Mouse (Mus musculus) heart, embryonic 16.5 days (tissue): ENCODE measurements around the gene Ankrd60. TPM values are rescaled to one million over a fixed set of nuclear protein-coding genes. Genes with fewer than 3 reads are reported as not detected.

ENCODE experiments used
- ATAC-seq: fragments of 200-750 bp; cut with Nextera tagmentation; replicated peaks from 2 replicates; pipeline ENCODE4 v1.8.0; 2017; ENCODE audit warnings: moderate number of reproducible peaks; ENCODE audit not compliant: insufficient read depth, low FRiP score; ENCODE audit errors: extremely low read depth
- H3K27ac ChIP-seq: fragments of 300-500 bp; sonication (generic); 2 replicates; pipeline ENCODE4 v1.5.1; 2014; ENCODE audit warnings: mild to moderate bottlenecking, low read length, control low read depth, moderate library complexity
- H3K27me3 ChIP-seq: fragments of 300-500 bp; sonication (generic); 2 replicates; pipeline ENCODE4 v1.6.1; 2014; ENCODE audit warnings: low read length, mixed read lengths; ENCODE audit not compliant: control insufficient read depth, insufficient read depth
- H3K36me3 ChIP-seq: fragments of 300-500 bp; sonication (generic); 2 replicates; pipeline ENCODE4 v1.6.1; 2014; ENCODE audit not compliant: control insufficient read depth, insufficient read depth
- H3K4me1 ChIP-seq: fragments of 300-500 bp; sonication (generic); 2 replicates; pipeline ENCODE4 v1.6.1; 2014; ENCODE audit warnings: low read length, mixed read lengths; ENCODE audit not compliant: control insufficient read depth, insufficient read depth
- H3K4me2 ChIP-seq: fragments of 300-500 bp; sonication (generic); 2 replicates; pipeline ENCODE4 v1.6.1; 2014; ENCODE audit warnings: low read depth, mild to moderate bottlenecking, control low read depth, low read length
- H3K4me3 ChIP-seq: fragments of 300-500 bp; sonication (generic); 2 replicates; pipeline ENCODE4 v1.5.1; 2014; ENCODE audit warnings: mild to moderate bottlenecking, control low read depth, low read length
- H3K9ac ChIP-seq: fragments of 300-500 bp; sonication (generic); 2 replicates; pipeline ENCODE4 v1.6.1; 2014; ENCODE audit warnings: low read length, control low read depth
- H3K9me3 ChIP-seq: fragments of 300-500 bp; sonication (generic); replicated peaks from 2 replicates; pipeline ENCODE4 v1.6.1; 2016; ENCODE audit warnings: low read length; ENCODE audit not compliant: control insufficient read depth
- WGBS: fragments of 180-500 bp; shearing (Covaris S2); extraction: QIAGEN DNeasy Blood & Tissue Kit; methylation state at CpG from one replicate; pipeline ENCODE4 v1.1.7; 2014; 5-methylcytosine and 5-hydroxymethylcytosine counted together
- polyA plus RNA-seq: library from polyadenylated mRNA; unstranded; fragments of >200 nt; fragmentation: Nextera tagmentation; extraction: Ambion mirVana; gene quantifications from 2 replicates; pipeline ENCODE4 v1.2.1, GENCODE M21; 2015

The Ankrd60 gene
- polyA plus RNA-seq, 1 experiment from 2014 or later: not detected

- Histone ChIP-seq H3K27me3 (no peaks in the 10 kb centered on the region), H3K9me3 (no peaks in the 10 kb centered on the region), H3K4me2 (no peak overlapping the region), H3K9ac (no peak overlapping the region), H3K36me3 (no peaks in the 10 kb centered on the region), H3K4me1 (no peaks in the 10 kb centered on the region), H3K27ac (no peak overlapping the region), H3K4me3 (no peak overlapping the region)
- ATAC-seq: no peak
- 31% methylated on average over 15 of the region's 15 CpGs for WGBS
Observed at GRCm38 (mm10) chr2:173539781-173540180, 38.4 kb downstream of the Ankrd60 start.

- Histone ChIP-seq H3K36me3 (no peaks in the 10 kb centered on the region), H3K4me3 (no peak overlapping the region), H3K4me2 (no peak overlapping the region), H3K9me3 (no peaks in the 10 kb centered on the region), H3K27ac (no peak overlapping the region), H3K4me1 (no peaks in the 10 kb centered on the region), H3K9ac (no peak overlapping the region), H3K27me3 (no peaks in the 10 kb centered on the region)
- no peak for ATAC-seq
- 82% methylated on average over 9 of the region's 9 CpGs for WGBS
Observed at GRCm38 (mm10) chr2:173535886-173536285, 42.3 kb downstream of the Ankrd60 start.

- Histone ChIP-seq H3K9ac (no peak overlapping the region), H3K36me3 (no peaks in the 10 kb centered on the region), H3K27me3 (no peaks in the 10 kb centered on the region), H3K4me1 (no peaks in the 10 kb centered on the region), H3K9me3 (no peaks in the 10 kb centered on the region), H3K4me3 (no peak overlapping the region), H3K4me2 (no peak overlapping the region), H3K27ac (no peak overlapping the region)
- ATAC-seq: no peak
- WGBS: 87% methylated on average over 18 of the region's 18 CpGs
Observed at GRCm38 (mm10) chr2:173535390-173535789, 42.8 kb downstream of the Ankrd60 start.

GRCm38 (mm10) chr2:173534581-173534980 lies 43.6 kb downstream of the Ankrd60 start:
- no peak overlapping the region for H3K4me2 ChIP-seq
- no peaks in the 10 kb centered on the region for H3K9me3 ChIP-seq
- whole genome bisulfite sequencing: 59% methylated on average over 7 of the region's 7 CpGs
- 0 out of 2 replicates have a peak, but pooled peaks have one; percentile 38 for ATAC-seq
- peaks cover 2% of the 10 kb centered on the region; the same call in 1 of the 2 replicates for H3K27me3 ChIP-seq
- no peaks in the 10 kb centered on the region for H3K4me1 ChIP-seq
- H3K27ac ChIP-seq: no peak overlapping the region
- no peak overlapping the region for H3K9ac ChIP-seq
- no peak overlapping the region for H3K4me3 ChIP-seq
- H3K36me3 ChIP-seq: no peaks in the 10 kb centered on the region

GRCm38 (mm10) chr2:173532711-173533462 lies 45.3 kb downstream of the Ankrd60 start:
- H3K36me3 ChIP-seq: no peaks in the 10 kb centered on the region
- no peaks in the 10 kb centered on the region for H3K4me1 ChIP-seq
- H3K27ac ChIP-seq: no peak overlapping the region
- no peaks in the 10 kb centered on the region for H3K9me3 ChIP-seq
- 71% methylated on average over 15 of the region's 15 CpGs for WGBS
- H3K9ac ChIP-seq: no peak overlapping the region
- no peak for ATAC-seq
- H3K4me2 ChIP-seq: no peak overlapping the region
- no peak overlapping the region for H3K4me3 ChIP-seq
- H3K27me3 ChIP-seq: peaks cover 2% of the 10 kb centered on the region

- H3K36me3 ChIP-seq: no peaks in the 10 kb centered on the region
- no peak overlapping the region for H3K4me3 ChIP-seq
- ATAC-seq: no peak
- no peak overlapping the region for H3K4me2 ChIP-seq
- no peak overlapping the region for H3K9ac ChIP-seq
- H3K9me3 ChIP-seq: no peaks in the 10 kb centered on the region
- H3K27me3 ChIP-seq: peaks cover 2% of the 10 kb centered on the region
- no peaks in the 10 kb centered on the region for H3K4me1 ChIP-seq
- WGBS: 77% methylated on average over 3 of the region's 3 CpGs
- no peak overlapping the region for H3K27ac ChIP-seq
Observed at GRCm38 (mm10) chr2:173528493-173528892, 49.7 kb downstream of the Ankrd60 start.

- no peak within 1 kb of the TSS for H3K9ac ChIP-seq
- H3K27me3 ChIP-seq: no peaks in the 10 kb centered on the region
- H3K9me3 ChIP-seq: no peaks in the 10 kb centered on the region
- H3K4me1 ChIP-seq: no peaks in the 10 kb centered on the region
- H3K4me2 ChIP-seq: no peak within 1 kb of the TSS
- no peak within 1 kb of the TSS for H3K4me3 ChIP-seq
- 85% methylated on average over 18 of the region's 18 CpGs for WGBS
- no peaks in the 10 kb centered on the region for H3K36me3 ChIP-seq
- no peak for ATAC-seq
- no peak within 1 kb of the TSS for H3K27ac ChIP-seq
Observed at GRCm38 (mm10) chr2:173522376-173522775, 55.8 kb downstream of the Ankrd60 start, which contains the start of gene 1700021F07Rik. 1700021F07Rik (plus strand) TSS chr2:173522586.

Other genes with a start within 250 kb of the Ankrd60 start
- gene 1700021F07Rik, start 55.8 kb downstream of the Ankrd60 start, polyA plus RNA-seq: not detected in 2 replicates
- 32.0 and 34.2 TPM in 2 replicates for gene Rab22a, start 81.4 kb upstream of the Ankrd60 start, polyA plus RNA-seq
- not detected in 2 replicates for gene 1700010B08Rik, start 141.1 kb upstream of the Ankrd60 start, polyA plus RNA-seq
- gene Vapb, start 159.1 kb upstream of the Ankrd60 start, polyA plus RNA-seq: 13.3 and 20.7 TPM in 2 replicates